Mouse (Mus musculus) T-helper 17 cell (primary cell): ENCODE measurements around the gene 4931423N10Rik.
"Not testable (repeated sequence)": the region's sequence is repeated elsewhere in the genome, so short reads cannot be mapped to it uniquely, and the experiment has no call there.

ENCODE experiments used
- in situ Hi-C, 2 experiments: fragments of 300-600 bp; cut with MboI, MseI; formaldehyde crosslinking; loops; 1 replicate in 1 of 2; 2 replicates in 1 of 2; pipeline ENCODE4 v1.15.1; 2025; ENCODE audit warnings: high pct_unique_total_duplicates in 2 of 2

The 4931423N10Rik gene

GRCm38 (mm10) chr2:23207070-23207526 lies at the start of gene 4931423N10Rik:
4931423N10Rik (plus strand) TSS chr2:23207476.
- in situ Hi-C loops = no loop called here

GRCm38 (mm10) chr2:23172305-23172704 lies 35.0 kb upstream of the 4931423N10Rik start:
- in situ Hi-C loops = no loop called here

- in situ Hi-C loops = loop anchor here in 1 of 2 experiments (25.0 kb wide), 1 partner anchor 1218 kb away; no protein-coding TSS in a partner anchor
Measured at GRCm38 (mm10) chr2:23194366-23194765, 12.9 kb upstream of the 4931423N10Rik start.

GRCm38 (mm10) chr2:23201034-23201433 lies 6.2 kb upstream of the 4931423N10Rik start:
- in situ Hi-C loops = no loop called here

- in situ Hi-C loops = no loop called here
Measured at GRCm38 (mm10) chr2:23202900-23203670, 4.2 kb upstream of the 4931423N10Rik start.

- in situ Hi-C loops = no loop called here
Measured at GRCm38 (mm10) chr2:23213661-23214060, 6.4 kb downstream of the 4931423N10Rik start.

- in situ Hi-C loops = no loop called here
Measured at GRCm38 (mm10) chr2:23225199-23225598, 17.9 kb downstream of the 4931423N10Rik start.

GRCm38 (mm10) chr2:23228463-23228862 lies 21.2 kb downstream of the 4931423N10Rik start:
- in situ Hi-C loops = no loop called here

- in situ Hi-C loops = no loop called here
Measured at GRCm38 (mm10) chr2:23234065-23234773, 26.9 kb downstream of the 4931423N10Rik start.

GRCm38 (mm10) chr2:23290991-23291390 lies 83.7 kb downstream of the 4931423N10Rik start:
- in situ Hi-C loops = not testable (repeated sequence)

- in situ Hi-C loops = no loop called here
Measured at GRCm38 (mm10) chr2:23314869-23315268, 107.6 kb downstream of the 4931423N10Rik start.
